Mouse (Mus musculus) ovary, adult 18-20 months (tissue): ENCODE results near the gene Atp5j.
A peak's percentile ranks its signal among the peaks of the same experiment; 100 is the strongest.

Experiments
- DNase-seq: peaks from one replicate; pipeline ENCODE4 v3.0.0; 2022; ENCODE audit warnings: low spot score, mixed read lengths

The Atp5j gene

DNA sequence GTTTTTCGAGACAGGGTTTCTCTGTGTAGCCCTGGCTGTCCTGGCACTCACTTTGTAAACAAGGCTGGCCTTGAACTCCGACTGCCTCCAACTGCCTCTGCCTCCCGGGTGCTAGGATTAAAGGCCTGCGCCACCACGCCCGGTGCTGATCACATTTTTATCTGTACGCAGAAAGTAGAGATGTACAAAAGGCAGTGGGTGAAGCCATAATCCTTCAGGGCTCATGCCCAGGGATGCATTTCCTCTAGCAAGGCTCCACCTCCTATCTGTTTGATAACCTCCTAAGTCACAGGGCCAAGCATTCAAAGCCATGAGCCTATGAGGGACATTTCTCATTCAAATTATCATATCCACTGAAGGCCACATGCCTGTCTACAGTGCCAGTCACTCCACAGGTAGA lies 27.6 kb downstream of the Atp5j start:
- DNase-seq: no peak

GRCm38 (mm10) chr16:84806175-84806574 lies 29.2 kb downstream of the Atp5j start:
- no peak for DNase-seq

- no peak for DNase-seq
Observed at GRCm38 (mm10) chr16:84804866-84805265, 30.6 kb downstream of the Atp5j start.

GRCm38 (mm10) chr16:84802217-84802616 lies 33.2 kb downstream of the Atp5j start:
- peak; percentile 29 for DNase-seq

DNA sequence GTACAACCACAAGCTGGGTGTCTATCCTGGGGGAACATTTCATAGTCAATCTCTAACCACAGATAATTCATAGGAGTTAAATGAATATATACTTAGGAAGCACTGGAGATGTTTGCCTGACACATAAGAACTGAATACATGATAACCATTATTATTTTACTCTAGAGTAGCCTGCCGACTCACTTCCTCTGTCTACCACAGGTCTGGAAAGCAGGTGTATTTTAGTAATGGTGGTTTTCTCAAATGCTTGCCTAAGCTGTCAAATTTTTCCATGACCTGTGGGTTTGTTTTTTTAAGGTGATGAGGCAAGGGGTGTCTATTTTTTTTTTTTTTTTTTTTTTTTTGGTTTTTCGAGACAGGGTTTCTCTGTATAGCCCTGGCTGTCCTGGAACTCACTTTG lies 35.4 kb downstream of the Atp5j start:
- DNase-seq: no peak

DNA sequence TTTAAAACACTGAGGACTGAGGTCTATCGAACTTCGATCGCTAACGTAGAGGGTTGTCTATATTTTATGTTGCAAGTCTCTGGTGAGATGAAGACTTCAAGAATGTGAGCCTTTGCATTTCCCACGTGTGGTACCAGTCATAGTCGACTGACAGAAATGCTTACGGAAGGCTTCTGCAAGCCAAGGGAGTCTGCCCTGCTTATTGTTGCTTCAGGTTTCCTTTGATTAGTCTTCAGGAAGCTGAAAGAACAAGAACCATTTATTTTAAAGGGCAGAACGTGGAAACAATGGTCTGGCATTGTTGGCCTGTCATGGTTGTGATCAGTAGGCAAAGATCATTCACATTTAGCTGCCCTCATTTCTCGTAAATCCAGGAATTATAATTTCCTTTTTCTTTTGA lies 38.7 kb downstream of the Atp5j start:
- DNase-seq: no peak

DNA sequence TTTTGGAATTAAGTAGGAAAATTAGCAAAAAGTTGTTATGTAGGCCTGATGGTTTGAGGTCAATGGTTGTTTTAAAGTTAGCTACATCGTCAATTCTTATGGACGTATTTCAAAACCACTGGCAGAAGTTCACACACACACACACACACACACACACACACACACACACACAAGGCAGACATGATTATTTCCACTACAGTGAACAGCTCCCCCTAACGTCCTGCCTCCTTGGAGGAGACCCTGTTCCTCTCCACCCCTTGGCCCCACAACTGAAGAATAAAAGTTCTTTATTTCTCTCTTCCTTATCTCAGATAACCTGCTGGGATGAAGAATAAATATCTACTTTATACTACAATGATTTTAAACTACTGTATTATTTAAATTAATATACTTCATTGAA lies 40.1 kb downstream of the Atp5j start:
- no peak for DNase-seq

DNA sequence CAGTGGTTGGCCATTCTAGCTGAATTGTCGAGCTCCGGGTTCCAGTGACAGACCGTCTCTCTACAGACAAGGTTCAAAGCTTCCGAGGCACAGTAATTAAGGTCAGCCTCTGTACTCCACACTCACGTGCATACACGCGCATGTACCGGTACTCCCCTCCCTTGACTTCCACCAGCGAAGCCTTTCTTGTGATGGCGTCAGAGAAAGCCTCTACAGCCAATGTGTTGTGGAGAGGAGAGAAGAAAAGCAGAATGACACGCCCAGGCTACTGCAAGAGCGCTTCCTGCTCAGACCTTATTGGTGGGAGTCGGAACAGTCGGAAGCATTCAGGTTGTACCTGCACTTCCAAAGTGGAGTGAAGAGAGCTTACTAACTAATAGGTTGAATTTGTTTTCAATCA lies 42.0 kb downstream of the Atp5j start:
- no peak for DNase-seq

- no peak for DNase-seq
Observed at GRCm38 (mm10) chr16:84790595-84791165, 44.7 kb downstream of the Atp5j start.

DNA sequence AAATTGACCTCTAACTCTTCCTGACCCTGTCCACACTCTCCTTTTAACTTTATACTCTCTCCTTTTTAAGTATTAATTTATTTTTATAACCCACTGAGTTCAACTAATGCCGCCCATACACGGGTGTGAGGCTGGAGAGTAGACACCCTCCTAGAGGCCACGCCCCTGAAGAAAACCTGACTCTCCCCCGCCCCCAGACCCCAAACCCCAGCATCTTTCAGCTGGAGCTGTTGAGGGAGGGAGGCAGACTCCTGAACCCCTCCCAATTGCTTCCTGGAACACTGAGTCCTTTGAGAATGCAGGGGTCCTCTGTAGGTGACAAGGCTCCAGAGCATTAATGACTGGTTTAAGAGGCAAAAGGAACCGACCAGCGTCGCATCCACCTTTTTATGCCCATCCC lies 50.5 kb downstream of the Atp5j start:
- no peak for DNase-seq

DNA sequence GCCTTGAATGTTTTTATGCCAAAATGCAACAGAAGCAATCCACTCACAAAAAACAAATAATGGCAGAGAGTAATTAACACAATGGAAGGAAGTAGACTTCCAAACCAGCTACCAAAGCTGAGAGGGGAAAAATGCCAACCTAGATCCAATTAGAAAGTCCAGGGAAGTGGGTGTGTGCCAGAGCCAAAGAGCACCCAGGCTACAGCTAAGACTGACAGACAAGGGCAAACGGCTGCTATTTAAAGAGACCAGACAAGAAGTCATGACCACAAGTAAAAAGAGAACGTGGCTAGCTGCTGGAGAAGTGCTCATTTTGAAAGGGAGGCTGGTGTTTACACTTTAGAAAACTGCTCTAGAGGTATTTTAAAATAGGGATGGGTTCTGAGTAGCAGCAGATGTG lies 52.1 kb downstream of the Atp5j start:
- DNase-seq: no peak

DNA sequence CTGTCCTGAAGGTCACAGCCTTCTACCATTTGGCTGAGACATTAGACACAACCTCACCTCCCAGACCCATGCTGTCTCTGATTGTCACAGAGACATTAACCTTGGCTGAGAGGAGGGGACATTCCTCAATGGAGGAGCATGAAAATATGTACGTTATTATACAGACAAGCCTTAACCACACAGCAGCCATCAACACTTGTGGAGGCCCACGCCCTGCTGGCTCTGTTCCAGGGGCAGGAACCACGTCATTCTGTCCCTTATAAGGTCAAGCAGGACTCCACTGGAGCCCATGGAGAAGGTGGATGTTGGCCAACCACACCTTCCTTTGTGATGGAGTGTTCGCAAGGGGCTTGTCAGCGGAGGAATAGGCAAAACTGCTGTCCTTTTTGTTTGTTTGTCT lies 55.7 kb downstream of the Atp5j start:
- DNase-seq: no peak

DNA sequence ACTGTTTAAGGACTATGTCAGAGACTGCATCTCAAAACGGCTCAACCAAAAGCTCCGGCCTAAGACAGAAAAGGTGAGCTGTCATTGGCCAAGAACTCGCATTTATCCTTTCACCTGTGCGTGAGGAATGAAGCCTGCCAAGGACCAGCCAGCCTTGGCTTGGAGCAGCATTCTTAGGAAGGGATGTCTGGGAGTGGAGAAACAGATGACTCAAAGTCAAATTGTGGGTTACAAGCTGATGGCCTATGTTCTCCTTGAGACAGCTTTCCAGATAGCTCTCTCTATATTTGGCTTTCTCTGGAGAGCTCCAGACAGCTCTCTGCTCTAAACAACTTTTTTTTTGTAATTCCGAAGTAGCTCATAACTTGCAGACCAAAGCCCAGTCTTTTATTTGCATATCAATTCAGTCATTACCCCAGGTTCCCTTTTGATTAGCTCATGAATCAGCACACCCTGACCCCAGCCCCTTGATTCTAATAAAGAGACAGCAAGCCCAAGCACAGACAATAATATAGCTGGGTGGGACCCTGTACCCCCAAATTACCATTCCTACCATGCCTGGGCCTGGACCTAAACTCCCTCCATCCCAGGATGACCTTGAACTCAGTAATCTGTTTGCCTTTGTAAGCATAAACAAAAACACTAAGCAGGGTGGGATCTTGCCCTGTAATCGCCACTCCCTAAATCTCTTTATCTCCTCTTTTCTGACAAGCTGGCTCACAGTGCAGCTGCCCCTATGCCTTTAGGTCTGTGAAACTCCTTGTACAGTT lies 56.4 kb downstream of the Atp5j start:
- no peak for DNase-seq

DNA sequence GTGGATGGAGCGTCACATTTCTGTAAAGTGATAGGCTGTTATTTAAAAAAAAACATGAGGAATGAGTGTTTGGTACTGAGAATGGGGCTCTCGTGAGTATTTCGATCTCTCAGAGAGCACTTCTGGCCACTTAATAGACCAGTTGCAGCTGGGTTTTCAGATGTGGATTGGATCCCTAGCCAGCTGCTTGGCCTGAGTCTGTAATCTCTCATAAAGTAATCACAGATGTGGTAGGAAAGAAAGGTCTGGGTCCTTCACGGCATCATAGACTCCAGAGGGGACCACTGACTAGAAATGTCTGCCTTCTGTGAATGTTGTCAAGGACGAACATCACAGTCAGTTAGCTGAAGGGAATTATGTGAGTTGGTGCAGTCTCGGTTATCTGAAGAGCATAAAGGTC lies 57.0 kb downstream of the Atp5j start:
- no peak for DNase-seq
